Mouse (Mus musculus) liver, embryonic 18 days (tissue): ENCODE data around the gene Calr. TPM values are rescaled to one million over a fixed set of nuclear protein-coding genes. Genes with fewer than 3 reads are reported as not detected.

ENCODE experiments used
- polyA plus RNA-seq: library from polyadenylated mRNA; depleted of rRNA; stranded (reverse); fragments of >200 nt; gene quantifications from 2 replicates; pipeline ENCODE4 v1.2.3, GENCODE M21; 2012; rRNA removed

Calr gene
- 389 and 417 TPM in 2 replicates for polyA plus RNA-seq

DNA sequence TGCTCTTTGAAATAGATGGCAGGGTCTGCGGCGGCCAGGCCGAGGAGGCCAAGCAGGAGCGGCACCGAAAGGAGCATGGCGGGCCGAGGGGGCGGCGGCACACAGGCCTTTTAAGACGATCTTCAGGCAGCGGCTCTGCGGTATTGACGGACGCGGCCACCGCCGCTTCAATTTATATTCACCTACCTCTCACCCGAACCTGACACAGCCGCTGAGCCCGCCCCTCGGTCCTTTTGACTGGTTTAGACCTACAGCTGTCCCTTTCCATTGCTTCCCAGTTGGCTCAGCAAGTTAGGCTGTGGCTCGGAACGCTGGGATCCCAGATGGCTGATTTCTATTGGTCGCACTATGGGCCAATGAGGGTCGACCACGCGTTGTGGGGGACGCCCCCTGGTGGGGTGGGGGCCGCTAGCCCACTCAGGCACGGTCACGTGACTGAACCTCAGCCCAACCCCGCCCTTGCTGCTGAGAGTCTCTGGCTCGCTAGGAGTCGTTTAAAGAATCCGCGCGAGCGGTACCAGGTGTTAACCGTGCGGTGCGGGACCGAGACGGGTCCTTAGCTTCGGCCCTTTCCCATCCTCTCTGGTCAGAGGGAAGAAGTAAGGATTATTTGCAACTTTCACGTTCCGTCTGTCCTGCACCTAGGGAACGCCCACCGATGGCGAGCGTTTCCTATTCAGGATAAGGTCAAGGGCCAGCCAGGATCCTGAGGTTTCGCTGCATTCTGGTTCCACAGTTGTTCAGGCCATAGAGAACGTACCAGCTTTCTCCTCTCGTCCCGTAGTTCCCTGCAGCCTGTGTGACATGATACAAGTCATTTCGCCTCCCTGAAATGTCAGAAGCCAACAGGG, at the start of gene Calr:
TSS of gene Calr (minus strand) at position 213 of the 851 bp plus-strand sequence.

DNA sequence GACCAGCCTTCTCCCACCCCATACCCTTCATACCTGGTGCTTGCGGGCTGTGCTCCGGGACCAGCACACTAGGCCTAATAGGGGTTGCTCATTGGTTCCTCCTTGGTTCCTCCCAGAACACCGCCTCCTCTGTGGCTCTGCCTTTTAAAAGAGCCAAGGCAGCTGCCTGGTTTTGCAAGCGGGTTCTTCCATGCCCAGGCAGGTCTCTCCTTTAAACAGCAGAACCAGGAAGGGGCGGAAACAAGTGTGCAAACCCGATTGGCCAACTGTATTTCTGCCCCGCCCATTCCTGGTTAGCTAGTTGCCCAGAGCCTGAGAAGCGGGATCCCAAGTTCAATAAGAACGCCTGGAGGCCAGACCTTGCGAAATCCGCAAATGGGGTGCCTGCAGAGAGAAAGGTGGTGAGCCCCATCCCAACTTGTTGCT, 47.0 kb upstream of the Calr start, which contains the start of gene Gcdh:
TSS of gene Gcdh (minus strand) at position 213 of the 426 bp plus-strand sequence.

DNA sequence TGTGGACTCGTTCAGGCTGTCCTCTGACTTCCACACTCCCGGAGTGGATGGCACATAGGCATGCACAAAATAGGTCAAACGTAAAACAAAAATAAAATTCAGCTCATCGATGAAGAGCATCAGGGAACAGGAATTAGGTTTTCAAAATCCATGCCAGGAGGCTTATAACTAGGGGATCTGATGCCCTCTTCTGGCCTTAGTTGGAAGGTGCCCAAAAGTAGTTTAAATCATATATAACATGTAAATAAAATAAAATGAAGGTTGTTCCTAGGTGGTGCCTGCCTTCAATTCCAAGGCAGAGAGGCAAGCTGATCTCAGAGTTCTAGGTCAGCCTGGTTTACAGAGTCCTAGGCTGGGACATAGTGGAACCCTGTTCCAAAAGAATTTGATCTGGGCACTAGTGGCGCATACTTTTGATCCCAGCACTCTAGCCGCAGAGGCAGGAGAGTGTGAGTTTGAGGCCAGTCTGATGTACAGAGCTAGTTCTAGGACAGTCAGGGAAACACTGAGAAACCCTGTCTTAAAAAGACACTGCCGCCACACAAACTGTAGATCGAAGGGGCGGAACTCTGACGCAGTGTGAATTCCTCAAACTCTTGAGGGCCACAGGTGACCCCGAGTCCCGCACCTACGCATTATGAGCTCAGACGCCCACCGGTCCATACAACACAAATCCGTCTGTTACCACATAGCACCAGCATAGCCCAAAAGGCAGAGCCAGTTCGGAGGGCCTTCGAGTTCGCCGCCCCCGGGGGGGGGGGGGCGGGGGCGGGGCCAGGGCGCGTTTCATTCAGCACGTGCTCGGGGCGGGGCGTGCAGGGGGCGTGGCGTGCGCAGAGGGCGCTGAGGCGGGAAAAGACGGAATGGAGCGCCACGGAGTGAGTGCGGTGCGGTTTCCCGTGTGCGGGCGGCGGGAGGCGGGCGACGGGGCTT, 24.9 kb upstream of the Calr start, which contains the start of gene Syce2:
TSS of gene Syce2 (plus strand) at position 736 of the 933 bp plus-strand sequence.

GRCm38 (mm10) chr8:84856864-84857441, 10.2 kb upstream of the Calr start, which contains the start of gene Farsa:
TSS of gene Farsa (plus strand) at chr8:84856989.

DNA sequence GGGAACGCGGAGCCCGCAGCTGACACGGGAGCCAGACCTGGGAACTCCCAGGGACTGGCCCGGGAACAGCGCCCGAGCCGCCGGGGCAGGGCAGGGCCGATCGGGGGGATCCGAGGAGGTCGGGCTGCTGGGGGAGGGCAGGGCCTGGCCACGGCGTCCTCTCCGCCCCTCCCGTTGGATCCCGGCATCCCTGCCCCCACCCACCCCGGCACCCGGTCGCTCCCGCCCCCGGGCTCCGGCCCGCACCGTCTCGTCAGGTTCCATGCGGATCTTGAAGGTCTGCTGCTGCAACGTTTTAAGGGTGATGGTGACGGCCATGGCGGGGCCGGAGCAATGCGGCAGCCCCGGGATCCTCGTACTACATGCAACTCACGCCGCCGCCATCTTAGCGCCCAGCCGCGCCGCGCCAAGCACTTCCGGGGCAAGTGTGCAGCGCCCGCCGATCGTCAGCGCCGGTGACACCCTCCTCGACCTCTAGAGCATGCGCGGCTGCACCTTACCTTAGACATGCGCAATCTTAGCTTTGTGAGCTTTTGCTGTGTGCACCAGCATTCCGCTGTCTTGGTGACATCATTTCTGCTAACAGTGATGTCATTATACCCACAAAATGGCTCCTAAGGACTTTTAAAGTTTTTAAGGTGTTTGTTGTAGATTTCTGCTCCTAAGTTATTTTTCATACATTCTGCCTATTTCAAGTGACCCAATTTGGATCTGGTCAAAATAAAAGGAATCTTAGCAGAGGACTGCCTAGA, 6.3 kb downstream of the Calr start, which contains the start of gene Rad23a:
TSS of gene Rad23a (minus strand) at position 418 of the 752 bp plus-strand sequence.

DNA sequence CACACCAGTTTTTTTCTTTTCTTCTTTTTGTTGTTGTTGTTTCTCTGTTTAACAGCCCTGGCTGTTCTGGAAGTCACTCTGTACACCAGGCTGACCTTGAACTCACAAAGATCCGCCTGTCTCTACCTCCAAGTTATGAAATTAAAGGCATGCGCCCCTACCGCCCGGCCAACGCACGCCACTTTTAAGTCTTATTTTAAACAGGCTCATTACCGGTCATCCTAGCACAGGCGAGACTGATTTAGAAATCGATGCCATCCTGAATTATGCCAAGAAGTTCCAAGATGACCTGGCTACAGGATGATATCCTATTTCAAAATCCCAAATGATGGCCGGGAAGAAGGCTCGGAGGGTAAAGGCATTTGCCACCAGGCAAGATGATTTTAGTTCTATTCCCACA, 15.2 kb downstream of the Calr start, which contains the start of gene Gadd45gip1:
TSS of gene Gadd45gip1 (plus strand) at position 33 of the 400 bp plus-strand sequence.

DNA sequence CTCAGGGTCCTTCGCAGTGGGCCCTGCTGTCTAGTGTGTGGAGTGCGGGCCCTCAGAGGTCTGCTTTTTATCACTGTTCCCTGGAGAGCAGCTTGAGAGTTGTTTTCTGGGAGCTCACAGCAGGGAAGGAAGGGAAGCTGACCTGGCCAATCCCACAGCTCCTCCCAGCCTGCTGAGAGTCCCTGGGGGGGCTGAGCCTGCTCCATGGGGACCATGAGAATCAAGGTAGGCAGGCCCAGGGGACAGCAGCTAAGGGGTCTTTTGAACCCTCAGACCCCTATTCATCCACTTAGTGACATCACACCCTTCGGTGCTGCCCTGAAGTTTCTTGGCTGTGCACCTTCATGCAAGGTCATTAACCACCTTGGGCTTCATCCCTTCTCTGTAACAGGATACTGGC, 24.0 kb downstream of the Calr start, which contains the start of gene Dand5:
TSS of gene Dand5 (minus strand) at position 101 of the 400 bp plus-strand sequence.

GRCm38 (mm10) chr8:84799999-84800831, 46.5 kb downstream of the Calr start, which contains the start of gene Nfix:
TSS of gene Nfix (minus strand) at chr8:84800344.

Other genes with a start within 250 kb of the Calr start
- gene Ier2, start 184.1 kb downstream of the Calr start, polyA plus RNA-seq: 9.2 and 10.3 TPM in 2 replicates
- 29.6 and 34.7 TPM in 2 replicates for gene Trmt1, start 160.6 kb downstream of the Calr start, polyA plus RNA-seq
- gene Nacc1, start 159.1 kb downstream of the Calr start, polyA plus RNA-seq: 12.1 and 13.7 TPM in 2 replicates
- gene Lyl1, start 145.5 kb downstream of the Calr start, polyA plus RNA-seq: 27.0 and 27.4 TPM in 2 replicates
- 4.8 and 5.8 TPM in 2 replicates for gene G430095P16Rik, start 123.9 kb downstream of the Calr start, polyA plus RNA-seq
- gene Nfix, start 46.6 kb downstream of the Calr start, polyA plus RNA-seq: 1.3 and 1.7 TPM in 2 replicates
- gene Dand5, start 24.1 kb downstream of the Calr start, polyA plus RNA-seq: 1.9 and 2.0 TPM in 2 replicates
- 25.2 and 27.4 TPM in 2 replicates for gene Gadd45gip1, start 15.4 kb downstream of the Calr start, polyA plus RNA-seq
- 108 and 113 TPM in 2 replicates for gene Rad23a, start 6.3 kb downstream of the Calr start, polyA plus RNA-seq
- 37.4 and 40.3 TPM in 2 replicates for gene Farsa, start 10.1 kb upstream of the Calr start, polyA plus RNA-seq
- 11.5 and 11.9 TPM in 2 replicates for gene Syce2, start 25.2 kb upstream of the Calr start, polyA plus RNA-seq
- gene Gcdh, start 47.0 kb upstream of the Calr start, polyA plus RNA-seq: 84.3 and 97.5 TPM in 2 replicates
- gene Klf1, start 55.0 kb upstream of the Calr start, polyA plus RNA-seq: 82.0 and 97.2 TPM in 2 replicates
- 12.9 and 13.0 TPM in 2 replicates for gene Dnase2a, start 61.6 kb upstream of the Calr start, polyA plus RNA-seq
- 0.07 and 0.08 TPM in 2 replicates for gene Mast1, start 90.4 kb upstream of the Calr start, polyA plus RNA-seq
- gene Rtbdn, start 100.1 kb upstream of the Calr start, polyA plus RNA-seq: not detected in 2 replicates
- gene Gm49661, start 122.5 kb upstream of the Calr start, polyA plus RNA-seq: 0.58 TPM in 1 of 2 replicates, not detected in the other
- gene Prdx2, start 122.7 kb upstream of the Calr start, polyA plus RNA-seq: 467 and 538 TPM in 2 replicates
- 37.4 and 40.1 TPM in 2 replicates for gene Rnaseh2a, start 122.8 kb upstream of the Calr start, polyA plus RNA-seq
- gene Junb, start 131.8 kb upstream of the Calr start, polyA plus RNA-seq: 11.6 and 18.6 TPM in 2 replicates
- gene Hook2, start 143.7 kb upstream of the Calr start, polyA plus RNA-seq: 10.3 and 12.2 TPM in 2 replicates
- gene Best2, start 167.6 kb upstream of the Calr start, polyA plus RNA-seq: not detected in 2 replicates
- gene Asna1, start 178.3 kb upstream of the Calr start, polyA plus RNA-seq: 63.3 and 64.0 TPM in 2 replicates
- gene Trir, start 179.9 kb upstream of the Calr start, polyA plus RNA-seq: 83.5 and 105 TPM in 2 replicates
- gene Tnpo2, start 190.0 kb upstream of the Calr start, polyA plus RNA-seq: 18.0 and 21.4 TPM in 2 replicates
- gene Fbxw9, start 213.1 kb upstream of the Calr start, polyA plus RNA-seq: 11.8 and 12.7 TPM in 2 replicates
- gene Gm5741, start 221.0 kb upstream of the Calr start, polyA plus RNA-seq: 0.26 TPM in 1 of 2 replicates, not detected in the other
- gene Dhps, start 224.8 kb upstream of the Calr start, polyA plus RNA-seq: 17.8 and 18.4 TPM in 2 replicates
- 39.8 and 41.3 TPM in 2 replicates for gene Wdr83os, start 233.8 kb upstream of the Calr start, polyA plus RNA-seq
- gene Wdr83, start 234.4 kb upstream of the Calr start, polyA plus RNA-seq: 22.9 and 26.2 TPM in 2 replicates
- 41.9 and 48.3 TPM in 2 replicates for gene Man2b1, start 236.3 kb upstream of the Calr start, polyA plus RNA-seq